Mouse (Mus musculus): ENCODE results near the gene Arhgap31.
"Not testable (repeated sequence)": the region's sequence is repeated elsewhere in the genome, so short reads cannot be mapped to it uniquely, and the experiment has no call there.

Arhgap31 gene

DNA sequence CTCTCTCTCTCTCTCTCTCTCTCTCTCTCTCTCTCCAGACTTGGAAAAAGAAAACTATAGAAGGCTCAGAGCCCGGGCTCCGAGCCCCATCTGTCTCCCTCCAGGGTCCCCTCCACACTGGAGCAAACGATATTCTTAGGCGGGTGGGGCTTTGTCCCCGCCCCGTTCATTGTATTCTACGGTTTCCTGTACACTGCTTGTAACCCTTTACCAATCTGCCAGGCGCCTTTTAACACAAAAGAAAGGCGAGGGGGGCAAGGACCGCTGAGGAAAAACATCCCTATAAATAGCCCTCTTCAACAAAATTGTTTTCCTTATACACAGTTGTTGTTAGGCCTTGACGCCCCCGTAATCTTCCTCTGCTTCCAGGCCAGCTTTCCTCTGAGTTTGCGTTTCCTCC, 11.9 kb upstream of the Arhgap31 start:
- no peak for DNase-seq

DNA sequence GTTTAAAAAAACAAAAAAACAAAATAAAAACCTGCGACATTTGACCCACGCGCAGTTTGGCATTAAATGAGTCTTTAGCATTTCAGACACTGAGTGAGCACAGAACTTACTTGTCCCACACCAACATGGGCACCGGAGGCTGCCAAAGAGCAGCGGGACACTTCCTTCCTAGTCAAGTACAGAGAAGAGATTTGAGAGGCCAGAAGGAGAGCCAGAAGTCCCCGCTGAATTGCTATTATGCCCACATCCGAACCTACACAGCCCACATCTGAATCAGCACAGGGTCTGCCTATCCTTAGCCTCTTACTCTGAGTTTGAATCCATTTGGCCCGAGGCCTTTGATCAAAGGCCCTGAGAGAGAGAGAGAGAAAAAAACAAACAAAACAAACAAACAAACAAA, 11.2 kb upstream of the Arhgap31 start:
- no peak for DNase-seq

DNA sequence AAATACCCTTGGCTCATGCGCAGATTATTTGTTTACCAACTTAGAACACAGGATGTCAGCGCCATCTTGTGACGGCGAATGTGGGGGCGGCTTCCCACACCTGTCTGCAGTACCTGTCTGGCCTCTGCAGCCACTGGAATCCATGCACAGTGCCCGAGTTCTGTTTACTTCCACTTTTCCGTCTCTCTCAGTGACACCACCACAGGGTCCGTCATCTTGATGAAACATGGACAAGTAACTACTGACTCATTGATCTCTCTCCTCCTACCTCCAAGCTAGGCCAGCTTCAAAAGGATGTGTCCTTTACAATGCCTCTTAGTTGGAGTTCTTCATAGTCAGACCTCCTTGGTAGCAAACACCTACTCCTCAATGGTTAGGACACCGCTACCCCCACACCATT, 8.3 kb upstream of the Arhgap31 start:
- no peak for DNase-seq

GRCm38 (mm10) chr16:38714259-38714526, 1.1 kb upstream of the Arhgap31 start:
- not testable (repeated sequence) for DNase-seq

GRCm38 (mm10) chr16:38713404-38714258, 557 bp upstream of the Arhgap31 start:
- no peak for DNase-seq

- DNase-seq = no peak
These were observed 969 bp downstream of the Arhgap31 start for GRCm38 (mm10) chr16:38712105-38712504.

DNA sequence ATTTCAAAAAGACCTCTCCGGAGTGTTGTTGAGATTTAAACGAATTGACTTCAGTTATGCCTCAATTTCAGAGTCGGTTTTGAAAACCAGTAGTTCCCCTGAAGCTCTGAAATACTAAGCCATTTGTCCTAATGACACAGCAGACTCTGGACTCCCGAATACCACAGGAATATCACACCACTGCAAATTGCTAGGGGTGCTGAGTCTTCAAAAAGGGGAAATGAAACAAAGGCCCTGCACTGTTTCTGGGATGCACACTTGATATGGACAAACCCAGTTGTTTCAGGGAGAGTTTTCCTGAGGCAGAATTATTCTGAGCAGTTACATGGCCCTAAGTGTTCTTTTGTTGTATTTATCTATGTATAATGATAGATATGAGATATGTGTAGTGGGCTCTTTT, 1.8 kb downstream of the Arhgap31 start:
- DNase-seq = no peak

DNA sequence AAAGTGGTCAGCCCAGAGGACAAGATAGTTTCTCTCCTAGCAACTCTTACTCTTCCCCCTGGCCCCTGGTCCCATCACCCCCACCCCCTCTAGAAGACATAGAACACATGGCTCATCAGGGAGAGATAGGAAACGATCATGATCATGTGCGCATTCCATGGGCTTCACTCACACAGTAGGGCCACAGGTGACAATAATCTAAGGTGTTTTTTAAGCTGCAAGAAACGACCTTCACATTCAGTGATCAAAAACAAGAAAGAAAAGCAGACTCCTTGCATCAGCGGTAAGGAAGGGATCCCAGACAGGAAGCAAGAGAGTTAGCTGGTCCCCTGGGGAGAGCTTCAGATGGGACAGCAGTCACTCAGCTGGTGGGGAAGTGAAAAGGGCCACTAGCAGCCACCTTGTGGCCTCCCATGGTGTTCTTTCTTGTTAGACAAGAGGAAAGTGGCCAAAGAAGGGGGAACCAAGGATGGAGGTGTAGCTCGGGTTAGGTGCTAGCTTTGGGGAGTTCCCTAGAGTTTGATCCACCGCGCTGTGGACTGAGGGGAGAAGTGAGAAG, 4.0 kb downstream of the Arhgap31 start:
- no peak for DNase-seq

- no peak for DNase-seq
These were observed 6.3 kb downstream of the Arhgap31 start for GRCm38 (mm10) chr16:38706782-38707181.

DNA sequence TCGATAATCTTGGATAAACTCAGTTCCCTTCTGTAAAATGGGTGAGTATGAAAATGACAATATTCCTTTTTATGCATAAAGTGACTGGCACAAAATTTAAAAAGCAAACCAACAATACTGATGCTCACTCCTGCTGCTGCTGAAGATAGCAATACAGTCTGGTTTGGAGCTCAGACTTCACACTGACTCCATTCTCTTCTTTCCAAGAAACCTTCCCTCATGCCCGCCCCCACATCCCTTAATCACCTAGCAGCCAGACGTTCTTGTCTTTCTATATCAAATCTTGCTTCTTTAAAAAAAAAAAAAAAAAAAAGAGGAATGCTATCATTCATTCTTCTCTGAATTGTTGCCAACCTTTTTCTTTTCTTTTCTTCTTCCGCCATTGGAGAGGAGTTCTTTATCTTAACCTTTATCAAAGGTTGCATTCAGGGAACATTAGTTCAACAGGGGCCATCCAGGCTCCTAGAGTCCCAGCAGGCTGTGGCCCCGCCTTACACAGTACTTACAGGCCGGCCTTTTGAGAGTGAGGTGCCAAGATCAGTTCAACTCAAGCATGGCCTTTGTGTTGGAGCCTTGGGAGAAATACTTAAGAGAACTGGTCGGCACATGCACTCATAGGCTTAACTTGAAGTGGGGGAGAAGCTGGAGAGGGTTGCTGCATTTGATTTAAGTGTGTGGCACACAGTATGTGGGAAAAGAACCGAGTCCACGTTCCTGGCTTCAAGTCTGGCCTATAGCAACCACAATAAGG, 7.4 kb downstream of the Arhgap31 start:
- no peak for DNase-seq

DNA sequence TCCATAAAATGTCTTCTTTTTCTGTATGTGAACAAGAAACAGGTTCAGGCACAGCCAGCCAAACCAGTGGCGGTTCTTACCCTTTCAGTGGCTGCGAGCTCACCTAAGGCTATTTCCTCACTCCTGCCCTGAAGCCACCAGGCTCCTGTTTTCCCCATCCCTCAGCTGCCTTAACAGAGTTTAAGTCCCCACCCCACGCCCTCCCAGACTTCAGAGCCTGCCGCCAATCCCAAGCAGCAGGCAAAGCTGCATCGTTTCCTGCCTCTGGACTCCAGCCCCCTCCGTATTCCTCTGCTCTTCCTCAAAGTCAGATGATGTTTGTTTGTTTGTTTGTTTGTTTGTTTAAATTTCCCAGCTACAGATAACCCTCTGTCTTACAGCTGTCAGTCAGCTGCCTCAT, 9.6 kb downstream of the Arhgap31 start:
- no peak for DNase-seq

GRCm38 (mm10) chr16:38702316-38702715, 10.8 kb downstream of the Arhgap31 start:
- DNase-seq = no peak

DNA sequence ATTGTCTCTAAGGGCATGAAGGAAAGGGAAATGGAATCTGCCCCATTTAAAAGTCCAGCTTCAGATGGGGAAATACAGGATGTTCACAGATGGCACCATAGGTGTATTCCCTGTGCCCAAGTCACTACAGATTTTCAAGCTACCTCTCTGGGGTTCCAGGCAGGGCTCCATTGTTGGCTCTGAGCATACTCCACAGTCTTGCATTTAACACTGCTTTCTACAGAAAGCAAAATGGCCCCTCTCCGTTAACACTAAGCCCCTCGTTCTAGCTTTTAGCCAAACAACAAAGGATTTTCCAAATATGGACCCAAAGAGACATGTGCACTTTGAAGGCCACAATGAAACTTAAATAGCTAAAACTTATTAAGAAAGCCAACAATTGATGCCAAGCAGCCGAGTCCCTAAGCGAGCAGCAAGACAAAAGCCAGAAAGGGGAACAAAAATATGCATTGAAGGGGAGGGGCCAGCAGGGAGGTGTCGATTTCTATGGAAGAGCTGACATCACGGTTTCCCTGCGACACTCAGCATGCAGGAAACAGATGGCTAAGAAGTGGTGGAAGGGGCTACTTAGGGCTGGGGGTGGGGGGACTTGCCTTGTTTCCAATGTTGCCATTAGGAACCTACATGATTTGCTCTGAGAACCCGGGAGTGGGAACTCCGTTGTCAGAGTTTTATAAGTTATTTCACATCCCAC, 11.4 kb downstream of the Arhgap31 start:
- DNase-seq = no peak

DNA sequence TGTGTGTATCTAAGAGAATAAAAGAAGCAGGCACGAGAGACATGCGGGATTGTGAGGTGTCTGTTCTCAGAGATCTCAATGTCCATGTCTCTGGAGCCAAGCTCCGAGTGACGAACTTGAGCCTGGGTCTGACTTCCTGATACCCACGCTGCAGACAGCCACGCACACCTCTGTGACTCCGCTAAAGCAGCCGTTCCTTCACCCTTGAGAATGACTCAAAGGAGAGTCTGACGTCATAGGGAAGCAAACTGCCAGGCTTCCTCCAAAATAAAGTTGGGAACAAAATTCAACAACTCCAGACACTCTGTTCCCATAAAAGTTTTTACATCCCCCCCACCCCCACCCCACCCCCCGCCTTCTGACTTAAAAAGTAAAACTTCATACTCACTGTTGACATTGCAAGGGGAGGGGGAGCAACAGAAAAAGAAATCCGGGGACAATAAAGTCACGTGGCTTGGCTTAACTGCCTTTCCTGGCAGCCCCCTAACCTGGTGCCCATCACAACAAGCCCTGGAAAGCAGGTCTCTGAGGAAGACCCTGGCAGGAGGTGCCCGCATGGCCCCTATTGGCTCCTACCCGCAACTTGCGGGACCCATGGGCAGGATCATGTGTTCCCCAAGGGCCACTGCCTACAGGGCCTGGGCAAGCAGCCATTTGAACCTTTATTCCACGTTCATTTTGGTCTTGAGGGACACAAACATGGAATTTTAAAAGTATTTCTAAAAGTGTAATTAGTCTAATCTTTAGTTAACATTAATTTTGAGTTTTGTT, 12.5 kb downstream of the Arhgap31 start:
- no peak for DNase-seq

GRCm38 (mm10) chr16:38697611-38698010, 15.5 kb downstream of the Arhgap31 start:
- no peak for DNase-seq

GRCm38 (mm10) chr16:38695557-38695956, 17.5 kb downstream of the Arhgap31 start:
- DNase-seq = no peak

- no peak for DNase-seq
These were observed 18.1 kb downstream of the Arhgap31 start for GRCm38 (mm10) chr16:38694906-38695540.

- DNase-seq = no peak
These were observed 22.6 kb downstream of the Arhgap31 start for GRCm38 (mm10) chr16:38690501-38690900.

- no peak for DNase-seq
These were observed 23.3 kb downstream of the Arhgap31 start for GRCm38 (mm10) chr16:38689786-38690185.

DNA sequence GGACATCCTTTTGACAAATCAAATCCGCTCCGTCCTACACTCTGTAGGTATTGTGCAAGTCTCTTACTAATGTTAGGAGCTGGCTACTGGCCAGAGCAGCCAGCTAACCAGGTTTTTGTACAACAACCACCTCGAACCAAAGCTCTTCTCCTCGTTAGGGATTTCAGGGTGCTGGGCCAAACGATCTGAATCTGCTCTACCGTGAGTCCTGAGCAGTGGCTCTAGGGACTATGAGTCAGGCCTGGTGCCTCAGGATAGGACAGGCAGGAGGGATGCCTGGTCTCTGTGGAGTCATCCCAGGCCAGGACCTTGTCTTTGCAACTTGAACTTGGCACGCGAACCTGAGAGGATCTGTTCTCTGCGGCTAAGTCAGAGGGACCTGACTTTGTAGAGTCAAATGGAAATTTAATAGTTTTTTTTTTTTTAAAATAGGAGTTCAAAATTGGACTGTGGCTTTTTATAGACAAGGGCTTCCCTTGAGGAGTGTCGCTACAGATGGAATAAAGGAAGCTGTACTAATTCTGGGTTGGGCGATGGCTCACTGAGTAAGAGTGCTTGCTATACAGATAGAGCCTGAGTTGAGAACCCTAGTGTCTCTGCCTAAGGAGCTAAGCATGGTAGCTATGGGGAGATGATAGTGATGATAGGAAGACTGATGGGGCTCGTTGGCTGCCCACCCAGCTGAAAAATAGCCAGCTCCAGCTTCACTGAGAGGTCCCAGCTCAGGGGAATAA, 24.4 kb downstream of the Arhgap31 start:
- DNase-seq = no peak

- no peak for DNase-seq
These were observed 25.4 kb downstream of the Arhgap31 start for GRCm38 (mm10) chr16:38687673-38688072.

DNA sequence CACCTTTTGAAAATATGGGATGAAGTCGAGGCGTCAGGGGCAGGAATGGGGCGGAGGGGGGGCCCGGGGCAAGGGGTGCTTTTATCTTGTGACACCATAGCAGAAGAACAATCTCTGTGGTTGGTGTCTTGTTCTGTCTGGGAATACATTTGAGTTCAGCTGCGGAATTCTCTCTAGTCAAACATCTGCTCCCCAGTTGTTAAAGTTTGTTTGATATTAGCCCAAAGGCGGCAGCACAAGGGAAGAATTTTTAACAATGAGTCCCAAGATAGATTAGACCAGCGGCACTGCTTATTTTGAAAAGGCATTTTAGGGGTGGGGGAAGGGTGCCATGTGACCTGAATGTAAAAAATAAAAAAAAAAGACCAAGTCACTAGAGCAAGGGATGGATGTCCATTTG, 30.0 kb downstream of the Arhgap31 start:
- no peak for DNase-seq
